Mouse (Mus musculus) splenic B cell, adult 2 months (primary cell): Measurements from ENCODE around the gene Ano6.

Source experiments
- DNase-seq: peaks from one replicate; pipeline ENCODE4 v3.0.0-alpha.2; 2011; ENCODE audit warnings: low read depth, low spot score
- H3K27me3 ChIP-seq: 2 replicates; pipeline ENCODE4 v1.6.1; 2012; ENCODE audit warnings: mild to moderate bottlenecking, low read length, moderate library complexity, mixed read lengths; ENCODE audit not compliant: control insufficient read depth, poor library complexity, insufficient read depth, severe bottlenecking
- H3K36me3 ChIP-seq: 2 replicates; pipeline ENCODE4 v1.6.1; 2012; ENCODE audit warnings: mild to moderate bottlenecking, low read length, moderate library complexity, mixed read lengths; ENCODE audit not compliant: control insufficient read depth, poor library complexity, insufficient read depth, severe bottlenecking

Gene Ano6

GRCm38 (mm10) chr15:95910099-95910780, 119.6 kb downstream of the Ano6 start:
- H3K27me3 ChIP-seq, result no peaks in the 10 kb centered on the region
- H3K36me3 ChIP-seq, result peaks cover 2% of the 10 kb centered on the region; the same call in 1 of the 2 replicates
- DNase-seq, result no peak

GRCm38 (mm10) chr15:95914963-95915362, 124.3 kb downstream of the Ano6 start:
- Histone ChIP-seq H3K36me3 (peaks cover 2% of the 10 kb centered on the region; the same call in 1 of the 2 replicates), H3K27me3 (no peaks in the 10 kb centered on the region)

GRCm38 (mm10) chr15:95915477-95915876, 124.8 kb downstream of the Ano6 start:
- Histone ChIP-seq H3K36me3 (peaks cover 2% of the 10 kb centered on the region; the same call in 1 of the 2 replicates), H3K27me3 (no peaks in the 10 kb centered on the region)
- no peak for DNase-seq

More at GRCm38 (mm10) chr15:95914963-95915362, 124.3 kb downstream of the Ano6 start:
- DNase-seq, result no peak

- DNase-seq, result no peak
- H3K27me3 ChIP-seq, result no peaks in the 10 kb centered on the region
Observed at GRCm38 (mm10) chr15:95917330-95917729, 126.7 kb downstream of the Ano6 start.

GRCm38 (mm10) chr15:95920047-95920446, 129.4 kb downstream of the Ano6 start:
- peaks cover 5% of the 10 kb centered on the region; the same call in 1 of the 2 replicates for H3K36me3 ChIP-seq
- no peak for DNase-seq
- H3K27me3 ChIP-seq, result no peaks in the 10 kb centered on the region

More at GRCm38 (mm10) chr15:95917330-95917729, 126.7 kb downstream of the Ano6 start:
- H3K36me3 ChIP-seq, result peaks cover 4% of the 10 kb centered on the region; the same call in 1 of the 2 replicates

GRCm38 (mm10) chr15:95921072-95921471, 130.4 kb downstream of the Ano6 start:
- no peaks in the 10 kb centered on the region for H3K27me3 ChIP-seq
- H3K36me3 ChIP-seq, result peaks cover 5% of the 10 kb centered on the region; the same call in 1 of the 2 replicates
- DNase-seq, result no peak

GRCm38 (mm10) chr15:95921639-95922038, 131.0 kb downstream of the Ano6 start:
- H3K27me3 ChIP-seq, result no peaks in the 10 kb centered on the region
- peaks cover 5% of the 10 kb centered on the region; the same call in 1 of the 2 replicates for H3K36me3 ChIP-seq
- DNase-seq, result no peak

GRCm38 (mm10) chr15:95922558-95922957, 131.9 kb downstream of the Ano6 start:
- no peak for DNase-seq
- Histone ChIP-seq H3K27me3 (no peaks in the 10 kb centered on the region), H3K36me3 (peaks cover 10% of the 10 kb centered on the region; the same call in 1 of the 2 replicates)

GRCm38 (mm10) chr15:95925334-95925986, 134.8 kb downstream of the Ano6 start:
- DNase-seq, result no peak
- H3K27me3 ChIP-seq, result no peaks in the 10 kb centered on the region
- H3K36me3 ChIP-seq, result peaks cover 12% of the 10 kb centered on the region; the same call in 1 of the 2 replicates

- Histone ChIP-seq H3K27me3 (no peaks in the 10 kb centered on the region), H3K36me3 (peaks cover 7% of the 10 kb centered on the region; the same call in 1 of the 2 replicates)
- no peak for DNase-seq
Observed at GRCm38 (mm10) chr15:95929087-95929486, 138.4 kb downstream of the Ano6 start.

GRCm38 (mm10) chr15:95931013-95931775, 140.6 kb downstream of the Ano6 start:
- DNase-seq, result no peak
- no peaks in the 10 kb centered on the region for H3K27me3 ChIP-seq
- peaks cover 7% of the 10 kb centered on the region; the same call in 1 of the 2 replicates for H3K36me3 ChIP-seq

- DNase-seq, result no peak
- Histone ChIP-seq H3K36me3 (peaks cover 5% of the 10 kb centered on the region), H3K27me3 (no peaks in the 10 kb centered on the region)
Observed at GRCm38 (mm10) chr15:95932358-95932757, 141.7 kb downstream of the Ano6 start.

- DNase-seq, result no peak
- Histone ChIP-seq H3K36me3 (peaks cover 5% of the 10 kb centered on the region), H3K27me3 (no peaks in the 10 kb centered on the region)
Observed at GRCm38 (mm10) chr15:95935141-95935540, 144.5 kb downstream of the Ano6 start.

- DNase-seq, result peak; percentile 74
Observed at GRCm38 (mm10) chr15:95943470-95943869, 152.8 kb downstream of the Ano6 start.

More at GRCm38 (mm10) chr15:95943470-95943869, 152.8 kb downstream of the Ano6 start:
- H3K27me3 ChIP-seq, result no peaks in the 10 kb centered on the region
- peaks cover 7% of the 10 kb centered on the region for H3K36me3 ChIP-seq
